Mouse (Mus musculus): ENCODE data around the gene Gfi1. TPM values are rescaled to one million over a fixed set of nuclear protein-coding genes. Genes with fewer than 3 reads are reported as not detected.

The Gfi1 gene
- polyA plus RNA-seq, 1 experiment from 2014 or later, result 0.08 TPM

DNA sequence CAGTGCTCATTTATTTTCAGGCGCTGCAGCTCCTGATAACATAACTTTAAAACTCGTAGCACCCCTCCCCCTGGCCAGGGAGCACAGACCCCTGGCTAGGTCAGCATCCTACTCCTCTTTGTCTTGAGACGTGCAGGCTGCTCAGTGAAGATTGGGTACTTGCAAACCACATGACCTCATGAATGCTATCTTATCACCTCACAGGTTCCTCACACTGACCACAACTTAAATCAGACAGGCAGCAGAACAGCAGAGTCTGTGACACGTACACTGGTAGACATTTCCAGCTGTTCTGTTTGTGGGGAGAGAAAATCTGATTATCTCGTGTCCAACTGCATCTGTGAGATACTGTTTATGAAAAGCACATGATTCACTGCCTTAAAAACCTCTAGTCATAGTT, 33.3 kb upstream of the Gfi1 start:
- 63% methylated on average over 5 of the region's 5 CpGs for WGBS
- Histone ChIP-seq H3K27me3 (replicated peaks; ENCODE audit: insufficient read depth, low read length) (no peaks in the 10 kb centered on the region), H3K4me3 (ENCODE audit: low read depth, low read length) (no peak overlapping the region), H3K9me3 (ENCODE audit: low read length) (no peaks in the 10 kb centered on the region), H3K36me3 (ENCODE audit: insufficient read depth, low read length) (no peaks in the 10 kb centered on the region), H3K9ac (replicated peaks; ENCODE audit: low read depth) (no peak overlapping the region), H3K4me2 (replicated peaks; ENCODE audit: low read depth, low read length) (no peak overlapping the region), H3K27ac (ENCODE audit: low read length) (no peak overlapping the region), H3K4me1 (ENCODE audit: insufficient read depth, low read depth, low read length) (no peaks in the 10 kb centered on the region)
- no peak for ATAC-seq
- no peak for TF ChIP-seq CTCF (IDR thresholded peaks at IDR 0.05)
- no peak for TF ChIP-seq EP300 (IDR thresholded peaks at IDR 0.05)
- no peak for DNase-seq (ENCODE audit: low spot score)

DNA sequence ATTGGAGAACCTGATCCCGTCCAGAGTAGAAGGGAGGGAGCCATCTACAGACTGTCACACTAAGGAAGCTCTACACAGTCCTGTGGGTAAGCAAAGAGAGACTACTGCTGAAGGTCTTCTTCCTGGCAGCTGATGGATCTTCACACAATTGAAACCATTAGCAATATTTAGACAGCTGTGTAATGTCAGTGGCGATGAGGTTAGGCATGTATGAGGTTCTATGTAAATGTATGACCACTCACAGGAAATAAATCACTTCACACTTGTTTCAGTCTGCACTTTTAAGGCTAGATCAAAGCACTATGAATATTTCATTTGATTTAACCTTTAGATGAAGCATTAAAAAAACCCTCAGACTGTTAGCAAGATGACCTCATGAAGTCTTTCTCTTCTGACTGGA, 30.2 kb upstream of the Gfi1 start:
- no peak overlapping the region for H3K9ac ChIP-seq (replicated peaks; ENCODE audit: low read depth)

DNA sequence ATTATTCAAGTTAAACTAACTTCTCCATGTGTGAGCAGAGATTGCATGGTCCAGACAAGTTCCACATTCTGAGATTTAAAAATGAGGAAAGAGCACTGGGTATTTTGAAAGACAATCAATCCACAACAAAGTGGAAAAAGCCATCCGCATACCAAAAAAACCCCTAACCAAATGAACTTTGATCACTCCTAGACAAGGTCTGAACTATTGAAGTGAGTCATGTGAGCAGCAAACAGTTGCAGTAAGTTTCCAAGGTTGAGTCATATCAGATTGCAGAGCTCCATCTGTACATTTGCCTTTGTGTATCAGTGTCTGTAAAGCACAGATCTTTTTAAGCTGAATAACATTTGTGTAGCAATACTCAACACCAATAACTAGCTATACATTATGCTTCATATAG, 28.9 kb upstream of the Gfi1 start:
- Histone ChIP-seq H3K9me3 (ENCODE audit: low read length) (no peaks in the 10 kb centered on the region), H3K9ac (replicated peaks; ENCODE audit: low read depth) (no peak overlapping the region), H3K4me3 (ENCODE audit: low read depth, low read length) (no peak overlapping the region), H3K4me1 (ENCODE audit: insufficient read depth, low read depth, low read length) (no peaks in the 10 kb centered on the region; the same call in 1 of the 2 replicates), H3K27ac (ENCODE audit: low read length) (no peak overlapping the region), H3K36me3 (ENCODE audit: insufficient read depth, low read length) (no peaks in the 10 kb centered on the region), H3K27me3 (replicated peaks; ENCODE audit: insufficient read depth, low read length) (no peaks in the 10 kb centered on the region), H3K4me2 (replicated peaks; ENCODE audit: low read depth, low read length) (no peak overlapping the region)
- no peak for ATAC-seq
- 81% methylated on average over 1 of the region's 1 CpGs for WGBS
- TF ChIP-seq CTCF (IDR thresholded peaks at IDR 0.05) (no peak), EP300 (IDR thresholded peaks at IDR 0.05) (no peak)
- peak; percentile 4 for DNase-seq (ENCODE audit: low spot score)

More for the DNA sequence above, 30.2 kb upstream of the Gfi1 start:
- TF ChIP-seq CTCF (IDR thresholded peaks at IDR 0.05), result no peak
- peak; percentile 35; the same call in 1 of the 2 replicates for TF ChIP-seq EP300 (IDR thresholded peaks at IDR 0.05)
- DNase-seq (ENCODE audit: low spot score) (peak; percentile 70), ATAC-seq (peak; percentile 82)
- Histone ChIP-seq H3K36me3 (ENCODE audit: insufficient read depth, low read length) (no peaks in the 10 kb centered on the region), H3K27ac (ENCODE audit: low read length) (no peak overlapping the region), H3K4me3 (ENCODE audit: low read depth, low read length) (no peak overlapping the region), H3K27me3 (replicated peaks; ENCODE audit: insufficient read depth, low read length) (no peaks in the 10 kb centered on the region), H3K9me3 (ENCODE audit: low read length) (no peaks in the 10 kb centered on the region), H3K4me1 (ENCODE audit: insufficient read depth, low read depth, low read length) (no peaks in the 10 kb centered on the region), H3K4me2 (replicated peaks; ENCODE audit: low read depth, low read length) (no peak overlapping the region)
- WGBS, result 39% methylated on average over 2 of the region's 2 CpGs

DNA sequence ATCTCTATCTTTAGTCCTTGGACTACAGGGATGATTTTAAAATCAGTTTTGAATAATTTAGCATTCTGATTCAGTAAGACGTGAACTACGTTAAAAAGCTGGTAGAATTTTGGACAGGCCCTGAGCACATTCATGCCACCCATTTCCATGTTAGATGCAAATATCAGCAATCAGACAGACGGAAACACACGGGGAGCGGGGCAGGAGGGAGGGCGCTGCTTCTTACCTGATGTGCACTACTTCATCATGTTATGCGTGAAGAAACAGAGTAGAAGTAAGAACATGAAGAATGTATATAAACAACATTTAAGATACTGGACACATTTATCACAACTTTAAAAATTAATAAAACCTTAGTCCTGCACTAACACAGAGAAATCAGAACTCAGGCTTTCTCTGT, 27.8 kb upstream of the Gfi1 start:
- Histone ChIP-seq H3K9me3 (ENCODE audit: low read length) (no peaks in the 10 kb centered on the region), H3K27ac (ENCODE audit: low read length) (no peak overlapping the region), H3K9ac (replicated peaks; ENCODE audit: low read depth) (no peak overlapping the region), H3K4me2 (replicated peaks; ENCODE audit: low read depth, low read length) (no peak overlapping the region), H3K27me3 (replicated peaks; ENCODE audit: insufficient read depth, low read length) (no peaks in the 10 kb centered on the region), H3K36me3 (ENCODE audit: insufficient read depth, low read length) (no peaks in the 10 kb centered on the region), H3K4me3 (ENCODE audit: low read depth, low read length) (no peak overlapping the region), H3K4me1 (ENCODE audit: insufficient read depth, low read depth, low read length) (no peaks in the 10 kb centered on the region; the same call in 1 of the 2 replicates)
- DNase-seq (ENCODE audit: low spot score), result no peak
- no peak for ATAC-seq
- WGBS, result 97% methylated on average over 7 of the region's 7 CpGs
- no peak for TF ChIP-seq CTCF (IDR thresholded peaks at IDR 0.05)
- TF ChIP-seq EP300 (IDR thresholded peaks at IDR 0.05), result no peak

DNA sequence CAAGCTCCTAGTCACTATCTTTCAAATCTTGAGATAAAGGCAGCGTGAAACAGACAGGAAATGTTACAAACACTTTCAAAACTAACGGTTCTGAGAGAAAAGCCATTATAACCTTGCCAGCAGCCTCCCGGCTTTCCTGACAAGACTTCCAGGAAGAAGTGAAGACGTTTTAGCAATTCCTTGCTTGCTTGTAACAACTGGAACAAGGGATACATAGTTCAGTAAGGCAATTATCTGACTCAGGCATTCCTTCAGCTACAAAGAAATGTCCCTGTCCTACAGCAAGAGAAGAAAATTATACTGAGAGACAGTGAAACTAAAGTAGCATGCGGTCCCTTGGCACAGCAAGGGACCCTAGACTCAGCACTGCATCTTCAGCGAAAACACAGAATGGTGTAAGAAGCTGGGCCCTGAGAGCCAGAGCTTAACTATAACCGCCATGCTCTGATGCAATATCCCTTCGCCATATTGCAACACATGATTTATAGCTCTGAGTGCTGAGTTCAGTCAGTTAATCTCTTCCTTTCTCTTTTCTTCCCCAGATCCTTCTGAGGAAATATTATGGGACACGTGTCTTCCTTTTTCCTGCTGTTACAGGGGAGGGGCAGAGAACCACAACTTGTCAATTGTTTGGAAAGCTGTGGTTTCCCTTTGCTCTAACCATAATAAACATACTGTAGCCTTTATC, 23.5 kb upstream of the Gfi1 start:
- H3K4me3 ChIP-seq (ENCODE audit: low read depth, low read length), result no peak overlapping the region
- DNase-seq (ENCODE audit: low spot score), result peak; percentile 92
- peak overlapping the region; percentile 25 for H3K4me2 ChIP-seq (replicated peaks; ENCODE audit: low read depth, low read length)
- WGBS, result 33% methylated on average over 9 of the region's 9 CpGs
- ATAC-seq, result peak; percentile 88
- H3K27ac ChIP-seq (ENCODE audit: low read length), result peak overlapping the region; percentile 20; the same call in 1 of the 2 replicates
- no peaks in the 10 kb centered on the region for H3K9me3 ChIP-seq (ENCODE audit: low read length)
- TF ChIP-seq CTCF (IDR thresholded peaks at IDR 0.05) (no peak), EP300 (IDR thresholded peaks at IDR 0.05) (peak; percentile 70)
- H3K27me3 ChIP-seq (replicated peaks; ENCODE audit: insufficient read depth, low read length), result no peaks in the 10 kb centered on the region
- no peaks in the 10 kb centered on the region for H3K36me3 ChIP-seq (ENCODE audit: insufficient read depth, low read length)
- no peak overlapping the region for H3K9ac ChIP-seq (replicated peaks; ENCODE audit: low read depth)
- H3K4me1 ChIP-seq (ENCODE audit: insufficient read depth, low read depth, low read length), result no peaks in the 10 kb centered on the region; the same call in 1 of the 2 replicates

DNA sequence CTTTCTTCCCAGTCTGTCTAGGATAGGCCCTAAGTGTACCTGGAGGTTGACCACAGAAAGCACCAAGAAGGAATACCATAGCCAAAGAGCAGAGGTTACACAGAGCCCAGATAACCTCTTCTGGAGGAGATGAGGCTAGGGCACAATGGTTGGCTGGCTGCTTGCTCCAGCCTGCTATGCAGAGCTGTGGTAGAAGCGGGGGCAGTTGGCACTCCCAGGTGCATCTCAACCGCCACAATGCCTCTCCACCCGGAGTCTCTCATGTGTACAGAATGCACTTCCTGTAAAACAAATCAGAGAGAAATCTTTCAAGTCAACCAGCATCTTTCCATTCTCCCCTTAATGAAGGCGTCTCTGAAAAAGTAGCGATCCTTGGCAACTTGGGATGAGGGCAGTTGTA, 13.2 kb upstream of the Gfi1 start:
- H3K4me3 ChIP-seq (ENCODE audit: low read depth, low read length), result no peak overlapping the region
- 90% methylated on average over 5 of the region's 5 CpGs for WGBS
- DNase-seq (ENCODE audit: low spot score), result no peak
- TF ChIP-seq CTCF (IDR thresholded peaks at IDR 0.05), result no peak
- TF ChIP-seq EP300 (IDR thresholded peaks at IDR 0.05), result no peak
- no peak overlapping the region for H3K27ac ChIP-seq (ENCODE audit: low read length)
- H3K36me3 ChIP-seq (ENCODE audit: insufficient read depth, low read length), result no peaks in the 10 kb centered on the region
- no peak for ATAC-seq
- no peak overlapping the region for H3K4me2 ChIP-seq (replicated peaks; ENCODE audit: low read depth, low read length)
- H3K4me1 ChIP-seq (ENCODE audit: insufficient read depth, low read depth, low read length), result no peaks in the 10 kb centered on the region
- H3K27me3 ChIP-seq (replicated peaks; ENCODE audit: insufficient read depth, low read length), result no peaks in the 10 kb centered on the region
- no peaks in the 10 kb centered on the region for H3K9me3 ChIP-seq (ENCODE audit: low read length)
- H3K9ac ChIP-seq (replicated peaks; ENCODE audit: low read depth), result no peak overlapping the region
